Mouse (Mus musculus): ENCODE data around the gene Gstm7.
"Not testable (repeated sequence)": the region's sequence is repeated elsewhere in the genome, so short reads cannot be mapped to it uniquely, and the experiment has no call there.

Gstm7 gene

GRCm38 (mm10) chr3:107935268-107935667 lies 3.7 kb upstream of the Gstm7 start:
- DNase-seq (ENCODE audit: low read depth, low spot score) = no peak

GRCm38 (mm10) chr3:107932128-107932527 lies 511 bp upstream of the Gstm7 start:
- DNase-seq (ENCODE audit: low read depth, low spot score) = no peak

GRCm38 (mm10) chr3:107931134-107931533 lies 483 bp downstream of the Gstm7 start:
- no peak for DNase-seq (ENCODE audit: low read depth, low spot score)

- DNase-seq (ENCODE audit: low read depth, low spot score) = no peak
Observed at GRCm38 (mm10) chr3:107929731-107930130, 1.9 kb downstream of the Gstm7 start.

- DNase-seq (ENCODE audit: low read depth, low spot score) = no peak
Observed at GRCm38 (mm10) chr3:107929243-107929642, 2.4 kb downstream of the Gstm7 start.

- no peak for DNase-seq (ENCODE audit: low read depth, low spot score)
Observed at GRCm38 (mm10) chr3:107928691-107929090, 2.9 kb downstream of the Gstm7 start.

GRCm38 (mm10) chr3:107927841-107928240 lies 3.8 kb downstream of the Gstm7 start:
- no peak for DNase-seq (ENCODE audit: low read depth, low spot score)

GRCm38 (mm10) chr3:107925335-107925734 lies 6.3 kb downstream of the Gstm7 start:
- DNase-seq (ENCODE audit: low read depth, low spot score) = no peak

- DNase-seq (ENCODE audit: low read depth, low spot score) = no peak
Observed at GRCm38 (mm10) chr3:107920348-107920747, 11.3 kb downstream of the Gstm7 start.

- peak; percentile 52 for DNase-seq (ENCODE audit: low read depth, low spot score)
Observed at GRCm38 (mm10) chr3:107917783-107918408, 13.7 kb downstream of the Gstm7 start.

GRCm38 (mm10) chr3:107917097-107917496 lies 14.5 kb downstream of the Gstm7 start:
- DNase-seq (ENCODE audit: low read depth, low spot score) = no peak

GRCm38 (mm10) chr3:107916674-107917073 lies 14.9 kb downstream of the Gstm7 start:
- no peak for DNase-seq (ENCODE audit: low read depth, low spot score)

GRCm38 (mm10) chr3:107905942-107906341 lies 25.7 kb downstream of the Gstm7 start:
- no peak for DNase-seq (ENCODE audit: low read depth, low spot score)

- DNase-seq (ENCODE audit: low read depth, low spot score) = no peak
Observed at GRCm38 (mm10) chr3:107900955-107901673, 30.5 kb downstream of the Gstm7 start.

GRCm38 (mm10) chr3:107898691-107899090 lies 32.9 kb downstream of the Gstm7 start:
- DNase-seq (ENCODE audit: low read depth, low spot score) = no peak

- DNase-seq (ENCODE audit: low read depth, low spot score) = peak; percentile 74
Observed at GRCm38 (mm10) chr3:107895720-107896569, 35.7 kb downstream of the Gstm7 start, which contains the start of gene Gstm5. TSS of gene Gstm5 (plus strand) at chr3:107895821.

GRCm38 (mm10) chr3:107895194-107895719 lies 36.4 kb downstream of the Gstm7 start:
- DNase-seq (ENCODE audit: low read depth, low spot score) = no peak

- DNase-seq (ENCODE audit: low read depth, low spot score) = not testable (repeated sequence)
Observed at GRCm38 (mm10) chr3:107889236-107889635, 42.4 kb downstream of the Gstm7 start.

- DNase-seq (ENCODE audit: low read depth, low spot score) = no peak
Observed at GRCm38 (mm10) chr3:107887674-107888495, 43.7 kb downstream of the Gstm7 start.

- DNase-seq (ENCODE audit: low read depth, low spot score) = no peak
Observed at GRCm38 (mm10) chr3:107877747-107878736, 53.6 kb downstream of the Gstm7 start.
